Mouse (Mus musculus): ENCODE results near the gene Pbx3. TPM values are rescaled to one million over a fixed set of nuclear protein-coding genes. Genes with fewer than 3 reads are reported as not detected.

Gene Pbx3
- polyA plus RNA-seq, 1 experiment = 3.7 TPM

- H3K36me3 ChIP-seq (ENCODE audit: control insufficient read depth) = peaks cover 5% of the 10 kb centered on the region
- H3K4me3 ChIP-seq (replicated peaks) = no peak overlapping the region
- peaks cover 31% of the 10 kb centered on the region for H3K4me1 ChIP-seq (ENCODE audit: control insufficient read depth)
- peaks cover 60% of the 10 kb centered on the region for H3K27me3 ChIP-seq (ENCODE audit: control insufficient read depth)
- H3K9me3 ChIP-seq (ENCODE audit: control insufficient read depth, low read length) = no peaks in the 10 kb centered on the region
- TF ChIP-seq GATA1 (IDR thresholded peaks at IDR 0.05; ENCODE audit: low read length) (no peak), TAL1 (IDR thresholded peaks at IDR 0.05; ENCODE audit: low read length) (no peak)
Observed at GRCm38 (mm10) chr2:34374349-34374748, 1.4 kb upstream of the Pbx3 start.

GRCm38 (mm10) chr2:34373886-34374285, 944 bp upstream of the Pbx3 start:
- TF ChIP-seq GATA1 (IDR thresholded peaks at IDR 0.05; ENCODE audit: low read length) (no peak), TAL1 (IDR thresholded peaks at IDR 0.05; ENCODE audit: low read length) (no peak)
- H3K36me3 ChIP-seq (ENCODE audit: control insufficient read depth) = peaks cover 7% of the 10 kb centered on the region
- H3K4me3 ChIP-seq (replicated peaks) = peak overlapping the region; percentile 78
- peaks cover 60% of the 10 kb centered on the region for H3K27me3 ChIP-seq (ENCODE audit: control insufficient read depth)
- H3K4me1 ChIP-seq (ENCODE audit: control insufficient read depth) = peaks cover 33% of the 10 kb centered on the region
- H3K9me3 ChIP-seq (ENCODE audit: control insufficient read depth, low read length) = no peaks in the 10 kb centered on the region

GRCm38 (mm10) chr2:34371441-34372304, 1.3 kb downstream of the Pbx3 start:
- no peaks in the 10 kb centered on the region for H3K9me3 ChIP-seq (ENCODE audit: control insufficient read depth, low read length)
- H3K36me3 ChIP-seq (ENCODE audit: control insufficient read depth) = peaks cover 23% of the 10 kb centered on the region
- H3K4me3 ChIP-seq (replicated peaks) = peak overlapping the region; percentile 78
- TF ChIP-seq TAL1 (IDR thresholded peaks at IDR 0.05; ENCODE audit: low read length) = no peak
- TF ChIP-seq GATA1 (IDR thresholded peaks at IDR 0.05; ENCODE audit: low read length) = no peak
- H3K4me1 ChIP-seq (ENCODE audit: control insufficient read depth) = peaks cover 41% of the 10 kb centered on the region
- peaks cover 58% of the 10 kb centered on the region for H3K27me3 ChIP-seq (ENCODE audit: control insufficient read depth)

- TF ChIP-seq TAL1 (IDR thresholded peaks at IDR 0.05; ENCODE audit: low read length) = no peak
- TF ChIP-seq GATA1 (IDR thresholded peaks at IDR 0.05; ENCODE audit: low read length) = no peak
- Histone ChIP-seq H3K9me3 (ENCODE audit: control insufficient read depth, low read length) (no peaks in the 10 kb centered on the region), H3K4me1 (ENCODE audit: control insufficient read depth) (peaks cover 41% of the 10 kb centered on the region), H3K27me3 (ENCODE audit: control insufficient read depth) (peaks cover 50% of the 10 kb centered on the region), H3K36me3 (ENCODE audit: control insufficient read depth) (peaks cover 23% of the 10 kb centered on the region), H3K4me3 (replicated peaks) (peak overlapping the region; percentile 78)
Observed at GRCm38 (mm10) chr2:34370725-34371440, 2.1 kb downstream of the Pbx3 start.

GRCm38 (mm10) chr2:34370349-34370724, 2.6 kb downstream of the Pbx3 start:
- Histone ChIP-seq H3K9me3 (ENCODE audit: control insufficient read depth, low read length) (no peaks in the 10 kb centered on the region), H3K4me3 (replicated peaks) (peak overlapping the region; percentile 78), H3K4me1 (ENCODE audit: control insufficient read depth) (peaks cover 41% of the 10 kb centered on the region), H3K36me3 (ENCODE audit: control insufficient read depth) (peaks cover 23% of the 10 kb centered on the region), H3K27me3 (ENCODE audit: control insufficient read depth) (peaks cover 44% of the 10 kb centered on the region)
- TF ChIP-seq GATA1 (IDR thresholded peaks at IDR 0.05; ENCODE audit: low read length) (no peak), TAL1 (IDR thresholded peaks at IDR 0.05; ENCODE audit: low read length) (no peak)

GRCm38 (mm10) chr2:34368396-34368795, 4.5 kb downstream of the Pbx3 start:
- Histone ChIP-seq H3K4me1 (ENCODE audit: control insufficient read depth) (peaks cover 36% of the 10 kb centered on the region), H3K4me3 (replicated peaks) (no peak overlapping the region)
- TF ChIP-seq TAL1 (IDR thresholded peaks at IDR 0.05; ENCODE audit: low read length) = no peak
- no peak for TF ChIP-seq GATA1 (IDR thresholded peaks at IDR 0.05; ENCODE audit: low read length)

GRCm38 (mm10) chr2:34367024-34367423, 5.9 kb downstream of the Pbx3 start:
- H3K4me1 ChIP-seq (ENCODE audit: control insufficient read depth) = peaks cover 28% of the 10 kb centered on the region
- H3K4me3 ChIP-seq (replicated peaks) = no peak overlapping the region
- no peaks in the 10 kb centered on the region for H3K9me3 ChIP-seq (ENCODE audit: control insufficient read depth, low read length)
- TF ChIP-seq TAL1 (IDR thresholded peaks at IDR 0.05; ENCODE audit: low read length) (no peak), GATA1 (IDR thresholded peaks at IDR 0.05; ENCODE audit: low read length) (no peak)
- H3K27me3 ChIP-seq (ENCODE audit: control insufficient read depth) = peaks cover 22% of the 10 kb centered on the region
- peaks cover 34% of the 10 kb centered on the region for H3K36me3 ChIP-seq (ENCODE audit: control insufficient read depth)

More at GRCm38 (mm10) chr2:34368396-34368795, 4.5 kb downstream of the Pbx3 start:
- Histone ChIP-seq H3K36me3 (ENCODE audit: control insufficient read depth) (peaks cover 32% of the 10 kb centered on the region), H3K27me3 (ENCODE audit: control insufficient read depth) (peaks cover 25% of the 10 kb centered on the region), H3K9me3 (ENCODE audit: control insufficient read depth, low read length) (no peaks in the 10 kb centered on the region)

- no peaks in the 10 kb centered on the region for H3K9me3 ChIP-seq (ENCODE audit: control insufficient read depth, low read length)
- H3K4me3 ChIP-seq (replicated peaks) = no peak overlapping the region
- TF ChIP-seq GATA1 (IDR thresholded peaks at IDR 0.05; ENCODE audit: low read length) (no peak), TAL1 (IDR thresholded peaks at IDR 0.05; ENCODE audit: low read length) (no peak)
- H3K36me3 ChIP-seq (ENCODE audit: control insufficient read depth) = peaks cover 45% of the 10 kb centered on the region
- H3K27me3 ChIP-seq (ENCODE audit: control insufficient read depth) = peaks cover 3% of the 10 kb centered on the region; the same call in 1 of the 2 replicates
- H3K4me1 ChIP-seq (ENCODE audit: control insufficient read depth) = peaks cover 24% of the 10 kb centered on the region
Observed at GRCm38 (mm10) chr2:34363678-34364077, 9.3 kb downstream of the Pbx3 start.

GRCm38 (mm10) chr2:34355801-34356211, 17.1 kb downstream of the Pbx3 start:
- Histone ChIP-seq H3K27me3 (ENCODE audit: control insufficient read depth) (no peaks in the 10 kb centered on the region), H3K4me3 (replicated peaks) (no peak overlapping the region), H3K4me1 (ENCODE audit: control insufficient read depth) (peaks cover 13% of the 10 kb centered on the region), H3K36me3 (ENCODE audit: control insufficient read depth) (peaks cover 28% of the 10 kb centered on the region), H3K9me3 (ENCODE audit: control insufficient read depth, low read length) (no peaks in the 10 kb centered on the region)
- TF ChIP-seq GATA1 (IDR thresholded peaks at IDR 0.05; ENCODE audit: low read length) = no peak
- TF ChIP-seq TAL1 (IDR thresholded peaks at IDR 0.05; ENCODE audit: low read length) = no peak
